Mouse (Mus musculus) heart, embryonic 13.5 days (tissue): Measurements from ENCODE around the gene Rint1. TPM values are rescaled to one million over a fixed set of nuclear protein-coding genes. Genes with fewer than 3 reads are reported as not detected.

Experiments
- ATAC-seq: fragments of 200-750 bp; cut with Nextera tagmentation; 2 replicates; pipeline ENCODE4 v1.8.0; 2017; ENCODE audit warnings: moderate TSS enrichment; ENCODE audit not compliant: insufficient number of reproducible peaks, low FRiP score, low TSS enrichment; ENCODE audit errors: extremely low read depth
- H3K27ac ChIP-seq: fragments of 300-500 bp; sonication (generic); replicated peaks from 2 replicates; pipeline ENCODE4 v1.5.1; 2015; ENCODE audit warnings: moderate library complexity, mild to moderate bottlenecking, inconsistent platforms
- H3K27me3 ChIP-seq: fragments of 300-500 bp; sonication (generic); replicated peaks from 2 replicates; pipeline ENCODE4 v1.6.1; 2015; ENCODE audit warnings: mild to moderate bottlenecking, inconsistent platforms
- H3K36me3 ChIP-seq: fragments of 300-500 bp; sonication (generic); 2 replicates; pipeline ENCODE4 v1.6.1; 2015; ENCODE audit warnings: mild to moderate bottlenecking, inconsistent platforms
- H3K4me1 ChIP-seq: fragments of 300-500 bp; sonication (generic); 2 replicates; pipeline ENCODE4 v1.6.1; 2015; ENCODE audit warnings: inconsistent platforms
- H3K4me2 ChIP-seq: fragments of 300-500 bp; sonication (generic); 2 replicates; pipeline ENCODE4 v1.6.1; 2015; ENCODE audit warnings: inconsistent platforms, mild to moderate bottlenecking, moderate library complexity
- H3K4me3 ChIP-seq: fragments of 300-500 bp; sonication (generic); 2 replicates; pipeline ENCODE4 v1.5.1; 2015; ENCODE audit warnings: moderate library complexity, mild to moderate bottlenecking, inconsistent platforms
- H3K9ac ChIP-seq: fragments of 300-500 bp; sonication (generic); 2 replicates; pipeline ENCODE4 v1.6.1; 2015; ENCODE audit warnings: inconsistent platforms, mild to moderate bottlenecking, moderate library complexity
- H3K9me3 ChIP-seq: fragments of 300-500 bp; sonication (generic); 2 replicates; pipeline ENCODE4 v1.6.1; 2016; ENCODE audit warnings: inconsistent platforms
- WGBS: fragments of 180-500 bp; shearing (Covaris S2); methylation state at CpG from one replicate; pipeline ENCODE4 v1.1.7; 2015; ENCODE audit warnings: mixed read lengths; 5-methylcytosine and 5-hydroxymethylcytosine counted together
- polyA plus RNA-seq: library from polyadenylated mRNA; unstranded; fragments of >200 nt; fragmentation: Nextera tagmentation; extraction: Ambion mirVana; gene quantifications from 2 replicates; pipeline ENCODE4 v1.2.1, GENCODE M21; 2015

Rint1 gene
- polyA plus RNA-seq, 1 experiment from 2014 or later, result 26.1 TPM

- Histone ChIP-seq H3K9ac (no peak overlapping the region), H3K27ac (no peak overlapping the region), H3K27me3 (no peaks in the 10 kb centered on the region), H3K36me3 (peaks cover 87% of the 10 kb centered on the region), H3K9me3 (no peaks in the 10 kb centered on the region), H3K4me2 (no peak overlapping the region), H3K4me1 (peaks cover 11% of the 10 kb centered on the region), H3K4me3 (no peak overlapping the region)
- WGBS, result 89% methylated on average over 1 of the region's 1 CpGs
- no peak for ATAC-seq
These were observed 68.7 kb downstream of the Rint1 start for GRCm38 (mm10) chr5:23856164-23856563.

DNA sequence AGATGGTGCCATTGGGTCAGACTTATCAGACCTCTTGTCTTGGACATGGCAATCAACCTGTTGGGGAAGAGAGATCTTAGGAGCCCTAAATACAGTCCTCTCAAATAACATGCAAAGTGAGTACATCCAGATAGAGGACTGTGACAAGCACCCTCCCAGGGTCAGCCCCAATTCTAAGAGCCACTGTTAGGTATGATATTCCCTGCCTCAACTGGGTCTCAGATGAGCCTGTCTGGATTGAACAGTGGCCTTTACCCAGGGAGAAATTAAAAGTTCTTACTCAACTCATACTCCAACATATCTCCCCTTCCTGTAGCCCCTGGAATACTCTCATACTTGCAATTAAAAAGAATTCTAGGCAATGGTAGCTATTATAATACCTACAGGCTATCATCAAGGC lies 69.7 kb downstream of the Rint1 start:
- Histone ChIP-seq H3K4me3 (no peak overlapping the region), H3K36me3 (peaks cover 85% of the 10 kb centered on the region), H3K9ac (no peak overlapping the region), H3K27me3 (no peaks in the 10 kb centered on the region), H3K4me2 (no peak overlapping the region), H3K27ac (no peak overlapping the region), H3K9me3 (no peaks in the 10 kb centered on the region), H3K4me1 (peaks cover 10% of the 10 kb centered on the region; the same call in 1 of the 2 replicates)
- no peak for ATAC-seq

GRCm38 (mm10) chr5:23858001-23858400 lies 70.5 kb downstream of the Rint1 start:
- WGBS, result 82% methylated on average over 3 of the region's 3 CpGs

GRCm38 (mm10) chr5:23858643-23859042 lies 71.1 kb downstream of the Rint1 start:
- Histone ChIP-seq H3K4me3 (no peak overlapping the region), H3K9me3 (no peaks in the 10 kb centered on the region), H3K4me1 (peaks cover 15% of the 10 kb centered on the region), H3K4me2 (no peak overlapping the region), H3K27ac (no peak overlapping the region), H3K27me3 (no peaks in the 10 kb centered on the region), H3K9ac (no peak overlapping the region), H3K36me3 (peaks cover 71% of the 10 kb centered on the region)
- WGBS, result 78% methylated on average over 7 of the region's 7 CpGs
- no peak for ATAC-seq

More at GRCm38 (mm10) chr5:23858001-23858400, 70.5 kb downstream of the Rint1 start:
- H3K4me2 ChIP-seq, result no peak overlapping the region
- no peaks in the 10 kb centered on the region for H3K27me3 ChIP-seq
- peaks cover 10% of the 10 kb centered on the region; the same call in 1 of the 2 replicates for H3K4me1 ChIP-seq
- no peak overlapping the region for H3K9ac ChIP-seq
- no peak overlapping the region for H3K4me3 ChIP-seq
- H3K36me3 ChIP-seq, result peaks cover 77% of the 10 kb centered on the region
- ATAC-seq, result no peak
- no peak overlapping the region for H3K27ac ChIP-seq
- no peaks in the 10 kb centered on the region for H3K9me3 ChIP-seq

DNA sequence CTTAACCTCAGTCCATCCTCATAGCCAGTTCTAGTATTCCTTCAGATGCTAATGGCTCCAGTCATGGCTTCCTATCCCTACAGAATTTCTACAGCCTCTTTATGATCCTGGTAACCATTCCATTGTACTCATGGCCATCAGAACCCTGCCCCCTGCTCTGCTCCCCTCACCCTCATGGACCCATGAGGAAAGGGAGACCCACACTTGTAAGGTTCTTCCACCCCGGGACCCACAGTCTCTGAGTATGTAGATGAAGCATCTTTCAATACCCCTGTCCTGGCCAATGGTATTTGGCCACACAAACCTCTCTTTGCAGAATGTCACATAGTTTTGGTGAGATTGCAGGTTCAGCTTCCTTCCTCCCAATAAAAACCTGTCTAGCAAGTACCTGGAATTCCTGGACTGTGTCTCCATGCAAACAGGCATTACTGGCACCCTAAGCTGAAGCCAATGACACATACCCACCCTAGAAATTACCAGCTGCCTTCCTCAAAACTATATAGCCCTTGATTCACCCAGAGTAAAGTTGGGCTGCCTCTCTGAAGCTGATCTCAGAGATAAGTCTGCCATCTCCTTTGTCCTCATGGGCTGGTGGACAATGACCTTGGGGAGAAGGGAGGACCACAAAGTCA lies 71.7 kb downstream of the Rint1 start:
- Histone ChIP-seq H3K36me3 (peaks cover 65% of the 10 kb centered on the region), H3K4me1 (peaks cover 20% of the 10 kb centered on the region), H3K9ac (no peak overlapping the region), H3K27me3 (no peaks in the 10 kb centered on the region), H3K4me3 (no peak overlapping the region), H3K9me3 (no peaks in the 10 kb centered on the region), H3K4me2 (no peak overlapping the region), H3K27ac (no peak overlapping the region)
- 82% methylated on average over 1 of the region's 1 CpGs for whole genome bisulfite sequencing
- ATAC-seq, result no peak

DNA sequence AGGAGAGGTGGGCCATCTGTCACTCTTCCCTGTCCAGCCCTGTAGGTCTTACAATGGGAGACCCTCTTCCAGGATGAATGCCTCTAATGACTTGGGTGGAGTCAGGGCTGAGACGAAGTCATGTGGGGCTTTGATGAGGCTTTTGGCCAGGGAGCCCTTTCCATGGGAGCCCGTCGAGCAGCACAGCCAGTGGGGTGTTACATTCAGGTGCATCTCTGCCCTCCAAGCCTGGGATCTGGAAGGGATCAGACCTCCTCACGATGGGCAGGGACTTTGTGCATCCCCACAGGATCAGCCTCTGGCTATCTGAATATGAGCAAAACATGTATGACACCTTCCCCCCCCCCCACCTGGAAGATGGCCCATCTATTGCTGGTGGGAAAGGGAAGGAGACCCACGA lies 72.4 kb downstream of the Rint1 start:
- Histone ChIP-seq H3K9ac (no peak overlapping the region), H3K36me3 (peaks cover 58% of the 10 kb centered on the region), H3K9me3 (no peaks in the 10 kb centered on the region), H3K27me3 (no peaks in the 10 kb centered on the region), H3K4me1 (peaks cover 27% of the 10 kb centered on the region), H3K4me2 (no peak overlapping the region), H3K27ac (no peak overlapping the region), H3K4me3 (no peak overlapping the region)
- WGBS, result 80% methylated on average over 5 of the region's 5 CpGs
- no peak for ATAC-seq

DNA sequence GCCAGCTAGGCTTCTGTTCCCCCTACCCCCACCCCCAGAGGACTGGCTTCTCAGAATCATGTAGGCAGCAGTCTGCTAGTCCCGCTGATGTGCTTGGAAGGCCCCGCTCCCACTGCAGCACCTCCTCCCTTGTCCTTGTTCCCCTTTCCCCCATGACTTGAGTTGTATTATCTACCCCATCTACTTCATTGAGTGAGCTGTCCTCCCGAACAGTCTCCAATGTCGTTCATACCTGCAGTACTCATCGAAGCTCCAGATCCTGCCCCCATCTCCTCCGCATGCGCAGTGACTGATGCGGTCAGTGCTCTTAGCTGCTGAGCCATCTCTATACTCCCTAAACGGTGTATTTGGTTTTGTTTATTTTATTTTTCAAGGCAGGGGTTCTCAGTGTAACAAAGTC lies 74.2 kb downstream of the Rint1 start:
- no peak overlapping the region for H3K9ac ChIP-seq
- peaks cover 27% of the 10 kb centered on the region for H3K4me1 ChIP-seq
- H3K36me3 ChIP-seq, result peaks cover 40% of the 10 kb centered on the region
- no peaks in the 10 kb centered on the region for H3K27me3 ChIP-seq
- no peak for ATAC-seq
- no peak overlapping the region for H3K27ac ChIP-seq
- H3K4me3 ChIP-seq, result no peak overlapping the region
- no peak overlapping the region for H3K4me2 ChIP-seq
- WGBS, result 89% methylated on average over 9 of the region's 9 CpGs
- H3K9me3 ChIP-seq, result no peaks in the 10 kb centered on the region

DNA sequence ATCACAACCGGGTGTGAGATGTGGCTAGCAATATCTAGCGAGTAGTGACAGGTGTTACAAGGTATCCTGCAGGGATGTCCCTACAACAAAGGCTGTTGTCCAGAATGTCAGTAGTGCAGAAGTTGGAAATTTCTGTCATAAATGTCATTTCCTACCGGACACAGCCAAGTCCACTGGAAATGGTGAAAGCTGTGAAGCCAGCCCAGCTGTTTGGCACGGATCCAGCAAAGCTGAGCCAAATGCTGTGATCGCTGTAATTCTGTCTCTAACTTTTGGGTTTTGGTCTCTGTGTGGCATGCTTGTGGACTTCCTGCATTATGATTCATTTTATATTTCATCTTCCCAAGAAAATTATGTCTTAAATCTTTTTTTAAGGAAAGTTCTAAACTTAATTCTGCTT lies 74.8 kb downstream of the Rint1 start:
- no peaks in the 10 kb centered on the region for H3K27me3 ChIP-seq
- no peak overlapping the region for H3K9ac ChIP-seq
- peaks cover 27% of the 10 kb centered on the region for H3K4me1 ChIP-seq
- H3K4me2 ChIP-seq, result no peak overlapping the region
- no peak overlapping the region for H3K4me3 ChIP-seq
- no peak for ATAC-seq
- no peak overlapping the region for H3K27ac ChIP-seq
- 62% methylated on average over 5 of the region's 5 CpGs for WGBS
- H3K9me3 ChIP-seq, result no peaks in the 10 kb centered on the region
- H3K36me3 ChIP-seq, result peaks cover 34% of the 10 kb centered on the region

- no peak for ATAC-seq
- Histone ChIP-seq H3K9ac (no peak overlapping the region), H3K4me3 (no peak overlapping the region), H3K27ac (peak overlapping the region; percentile 65), H3K36me3 (peaks cover 24% of the 10 kb centered on the region), H3K4me2 (no peak overlapping the region), H3K4me1 (peaks cover 27% of the 10 kb centered on the region), H3K9me3 (no peaks in the 10 kb centered on the region), H3K27me3 (no peaks in the 10 kb centered on the region)
- 69% methylated on average over 7 of the region's 7 CpGs for WGBS
These were observed 75.9 kb downstream of the Rint1 start for GRCm38 (mm10) chr5:23863166-23864053.

GRCm38 (mm10) chr5:23864054-23864965 lies 76.8 kb downstream of the Rint1 start:
- Histone ChIP-seq H3K9me3 (no peaks in the 10 kb centered on the region), H3K4me2 (no peak overlapping the region), H3K36me3 (peaks cover 15% of the 10 kb centered on the region), H3K9ac (no peak overlapping the region), H3K4me3 (no peak overlapping the region), H3K27me3 (no peaks in the 10 kb centered on the region), H3K27ac (peak overlapping the region; percentile 65), H3K4me1 (peaks cover 27% of the 10 kb centered on the region)
- ATAC-seq, result no peak
- 78% methylated on average over 13 of the region's 13 CpGs for WGBS

DNA sequence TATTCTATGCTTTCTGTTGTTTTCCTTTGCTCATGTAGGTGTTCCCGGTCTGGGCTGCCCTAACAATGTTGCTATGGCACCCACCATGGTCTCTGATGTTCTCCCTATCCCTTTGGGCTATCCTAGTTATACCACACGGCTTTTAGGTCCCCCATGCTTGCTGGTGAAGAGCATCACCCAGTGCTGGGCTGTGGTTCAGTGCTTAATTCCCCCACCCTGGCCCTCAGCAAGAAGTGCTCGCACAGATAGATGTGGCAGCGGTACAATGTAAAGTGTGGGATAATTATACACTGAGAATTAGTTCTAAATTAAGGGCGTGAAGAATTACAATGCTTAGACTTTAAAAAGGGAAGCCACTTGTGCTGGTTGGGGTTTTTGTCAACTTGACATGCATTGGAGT lies 78.4 kb downstream of the Rint1 start:
- H3K27me3 ChIP-seq, result no peaks in the 10 kb centered on the region
- H3K9me3 ChIP-seq, result no peaks in the 10 kb centered on the region
- H3K36me3 ChIP-seq, result peaks cover 2% of the 10 kb centered on the region
- no peak overlapping the region for H3K4me3 ChIP-seq
- WGBS, result 85% methylated on average over 5 of the region's 5 CpGs
- H3K4me1 ChIP-seq, result peaks cover 27% of the 10 kb centered on the region
- H3K9ac ChIP-seq, result no peak overlapping the region
- H3K4me2 ChIP-seq, result no peak overlapping the region
- no peak overlapping the region for H3K27ac ChIP-seq
- ATAC-seq, result no peak
